Mouse (Mus musculus): ENCODE results near the gene Pou2f1. TPM values are rescaled to one million over a fixed set of nuclear protein-coding genes. Genes with fewer than 3 reads are reported as not detected.
A peak's percentile ranks its signal among the peaks of the same experiment; 100 is the strongest.

Gene Pou2f1
- total and polyA plus RNA-seq, 2 experiments, result 3.6 to 5.8 TPM

GRCm38 (mm10) chr1:165848881-165849280, 153.6 kb downstream of the Pou2f1 start:
- H3K27me3 ChIP-seq (ENCODE audit: control insufficient read depth, insufficient read depth, low read length), result peaks cover 6% of the 10 kb centered on the region; the same call in 1 of the 2 replicates
- no peak overlapping the region for H3K4me3 ChIP-seq (ENCODE audit: insufficient read depth, low read depth, low read length)
- H3K4me1 ChIP-seq (ENCODE audit: control insufficient read depth, insufficient read depth, low read length), result peaks cover 9% of the 10 kb centered on the region
- H3K79me2 ChIP-seq (ENCODE audit: control insufficient read depth, insufficient read depth, low read length), result no peaks in the 10 kb centered on the region
- 51% methylated on average over 4 of the region's 4 CpGs for WGBS
- no peak overlapping the region for H3K9ac ChIP-seq (ENCODE audit: low read depth, low read length)
- no peak for TF ChIP-seq CTCF (IDR thresholded peaks at IDR 0.05; ENCODE audit: low read depth, low read length)
- TF ChIP-seq POLR2A (IDR thresholded peaks at IDR 0.05; ENCODE audit: extremely low read depth, insufficient read depth, low read length), result no peak
- 0 out of 2 replicates have a peak overlapping the region, but pooled peaks have one; percentile 7 for H3K27ac ChIP-seq (replicated peaks; ENCODE audit: insufficient read depth, low read depth, low read length)
- DNase-seq (ENCODE audit: extremely low read depth, low read depth, low spot score), result no peak
- no peaks in the 10 kb centered on the region for H3K36me3 ChIP-seq (ENCODE audit: control insufficient read depth, insufficient read depth, low read length)

GRCm38 (mm10) chr1:165848417-165848816, 154.1 kb downstream of the Pou2f1 start:
- H3K4me1 ChIP-seq (ENCODE audit: control insufficient read depth, insufficient read depth, low read length), result peaks cover 9% of the 10 kb centered on the region
- no peaks in the 10 kb centered on the region for H3K79me2 ChIP-seq (ENCODE audit: control insufficient read depth, insufficient read depth, low read length)
- H3K27ac ChIP-seq (replicated peaks; ENCODE audit: insufficient read depth, low read depth, low read length), result no peak overlapping the region
- 93% methylated on average over 8 of the region's 8 CpGs for WGBS
- no peak for DNase-seq (ENCODE audit: extremely low read depth, low read depth, low spot score)
- TF ChIP-seq CTCF (IDR thresholded peaks at IDR 0.05; ENCODE audit: low read depth, low read length), result no peak
- TF ChIP-seq POLR2A (IDR thresholded peaks at IDR 0.05; ENCODE audit: extremely low read depth, insufficient read depth, low read length), result no peak
- peaks cover 6% of the 10 kb centered on the region; the same call in 1 of the 2 replicates for H3K27me3 ChIP-seq (ENCODE audit: control insufficient read depth, insufficient read depth, low read length)
- no peak overlapping the region for H3K4me3 ChIP-seq (ENCODE audit: insufficient read depth, low read depth, low read length)
- H3K36me3 ChIP-seq (ENCODE audit: control insufficient read depth, insufficient read depth, low read length), result no peaks in the 10 kb centered on the region
- no peak overlapping the region for H3K9ac ChIP-seq (ENCODE audit: low read depth, low read length)

- H3K9ac ChIP-seq (ENCODE audit: low read depth, low read length), result no peak overlapping the region
- H3K79me2 ChIP-seq (ENCODE audit: control insufficient read depth, insufficient read depth, low read length), result no peaks in the 10 kb centered on the region
- peaks cover 9% of the 10 kb centered on the region for H3K4me1 ChIP-seq (ENCODE audit: control insufficient read depth, insufficient read depth, low read length)
- no peak for TF ChIP-seq POLR2A (IDR thresholded peaks at IDR 0.05; ENCODE audit: extremely low read depth, insufficient read depth, low read length)
- TF ChIP-seq CTCF (IDR thresholded peaks at IDR 0.05; ENCODE audit: low read depth, low read length), result no peak
- WGBS, result 14% methylated on average over 14 of the region's 14 CpGs
- no peak for DNase-seq (ENCODE audit: extremely low read depth, low read depth, low spot score)
- H3K4me3 ChIP-seq (ENCODE audit: insufficient read depth, low read depth, low read length), result peak overlapping the region; percentile 50; the same call in 1 of the 2 replicates
- peaks cover 10% of the 10 kb centered on the region; the same call in 1 of the 2 replicates for H3K27me3 ChIP-seq (ENCODE audit: control insufficient read depth, insufficient read depth, low read length)
- no peak overlapping the region for H3K27ac ChIP-seq (replicated peaks; ENCODE audit: insufficient read depth, low read depth, low read length)
- no peaks in the 10 kb centered on the region for H3K36me3 ChIP-seq (ENCODE audit: control insufficient read depth, insufficient read depth, low read length)
These were observed 157.1 kb downstream of the Pou2f1 start for GRCm38 (mm10) chr1:165845366-165845765.

GRCm38 (mm10) chr1:165844956-165845355, 157.5 kb downstream of the Pou2f1 start:
- Histone ChIP-seq H3K27ac (replicated peaks; ENCODE audit: insufficient read depth, low read depth, low read length) (no peak overlapping the region), H3K79me2 (ENCODE audit: control insufficient read depth, insufficient read depth, low read length) (no peaks in the 10 kb centered on the region), H3K36me3 (ENCODE audit: control insufficient read depth, insufficient read depth, low read length) (no peaks in the 10 kb centered on the region), H3K27me3 (ENCODE audit: control insufficient read depth, insufficient read depth, low read length) (peaks cover 10% of the 10 kb centered on the region; the same call in 1 of the 2 replicates), H3K4me3 (ENCODE audit: insufficient read depth, low read depth, low read length) (peak overlapping the region; percentile 50; the same call in 1 of the 2 replicates), H3K9ac (ENCODE audit: low read depth, low read length) (peak overlapping the region; percentile 42; the same call in 1 of the 2 replicates), H3K4me1 (ENCODE audit: control insufficient read depth, insufficient read depth, low read length) (peaks cover 9% of the 10 kb centered on the region)
- DNase-seq (ENCODE audit: extremely low read depth, low read depth, low spot score), result no peak
- TF ChIP-seq POLR2A (IDR thresholded peaks at IDR 0.05; ENCODE audit: extremely low read depth, insufficient read depth, low read length), result no peak
- TF ChIP-seq CTCF (IDR thresholded peaks at IDR 0.05; ENCODE audit: low read depth, low read length), result no peak
- 1% methylated on average over 26 of the region's 26 CpGs for WGBS

GRCm38 (mm10) chr1:165844466-165844951, 158.0 kb downstream of the Pou2f1 start:
- no peaks in the 10 kb centered on the region for H3K36me3 ChIP-seq (ENCODE audit: control insufficient read depth, insufficient read depth, low read length)
- 5% methylated on average over 18 of the region's 20 CpGs for WGBS
- peaks cover 5% of the 10 kb centered on the region; the same call in 1 of the 2 replicates for H3K4me1 ChIP-seq (ENCODE audit: control insufficient read depth, insufficient read depth, low read length)
- peaks cover 10% of the 10 kb centered on the region; the same call in 1 of the 2 replicates for H3K27me3 ChIP-seq (ENCODE audit: control insufficient read depth, insufficient read depth, low read length)
- no peaks in the 10 kb centered on the region for H3K79me2 ChIP-seq (ENCODE audit: control insufficient read depth, insufficient read depth, low read length)
- TF ChIP-seq CTCF (IDR thresholded peaks at IDR 0.05; ENCODE audit: low read depth, low read length) (no peak), POLR2A (IDR thresholded peaks at IDR 0.05; ENCODE audit: extremely low read depth, insufficient read depth, low read length) (no peak)
- no peak for DNase-seq (ENCODE audit: extremely low read depth, low read depth, low spot score)
- H3K27ac ChIP-seq (replicated peaks; ENCODE audit: insufficient read depth, low read depth, low read length), result no peak overlapping the region
- H3K9ac ChIP-seq (ENCODE audit: low read depth, low read length), result peak overlapping the region; percentile 42; the same call in 1 of the 2 replicates
- H3K4me3 ChIP-seq (ENCODE audit: insufficient read depth, low read depth, low read length), result peak overlapping the region; percentile 50

GRCm38 (mm10) chr1:165843586-165843985, 158.9 kb downstream of the Pou2f1 start:
- Histone ChIP-seq H3K36me3 (ENCODE audit: control insufficient read depth, insufficient read depth, low read length) (no peaks in the 10 kb centered on the region), H3K27ac (replicated peaks; ENCODE audit: insufficient read depth, low read depth, low read length) (no peak overlapping the region), H3K79me2 (ENCODE audit: control insufficient read depth, insufficient read depth, low read length) (no peaks in the 10 kb centered on the region), H3K4me1 (ENCODE audit: control insufficient read depth, insufficient read depth, low read length) (no peaks in the 10 kb centered on the region), H3K4me3 (ENCODE audit: insufficient read depth, low read depth, low read length) (no peak overlapping the region), H3K9ac (ENCODE audit: low read depth, low read length) (no peak overlapping the region), H3K27me3 (ENCODE audit: control insufficient read depth, insufficient read depth, low read length) (peaks cover 10% of the 10 kb centered on the region; the same call in 1 of the 2 replicates)
- TF ChIP-seq POLR2A (IDR thresholded peaks at IDR 0.05; ENCODE audit: extremely low read depth, insufficient read depth, low read length) (no peak), CTCF (IDR thresholded peaks at IDR 0.05; ENCODE audit: low read depth, low read length) (no peak)
- DNase-seq (ENCODE audit: extremely low read depth, low read depth, low spot score), result no peak
- 88% methylated on average over 3 of the region's 3 CpGs for WGBS

Data from liver, adult 2 months (tissue).